Mouse (Mus musculus) adrenal gland, adult 8-10 months (tissue): Measurements from ENCODE around the gene Gigyf1. TPM values are rescaled to one million over a fixed set of nuclear protein-coding genes. Genes with fewer than 3 reads are reported as not detected.

ENCODE experiments used
- DNase-seq: peaks from one replicate; pipeline ENCODE4 v3.0.0; 2022
- total RNA-seq, 4 experiments: library from RNA; stranded (reverse); gene quantifications; 2 replicates each; pipeline ENCODE4 v1.2.4; 2022

The Gigyf1 gene
- total RNA-seq, 4 experiments from 2014 or later: 38.5 to 67.8 (median 56.6) TPM

- no peak for DNase-seq
These were observed 17.0 kb downstream of the Gigyf1 start for GRCm38 (mm10) chr5:137535318-137535717.

- DNase-seq: no peak
These were observed 19.1 kb downstream of the Gigyf1 start for GRCm38 (mm10) chr5:137537461-137537860.

GRCm38 (mm10) chr5:137539291-137539801 lies 21.0 kb downstream of the Gigyf1 start:
- no peak for DNase-seq

GRCm38 (mm10) chr5:137540991-137541390 lies 22.6 kb downstream of the Gigyf1 start:
- DNase-seq: no peak

GRCm38 (mm10) chr5:137541768-137542540 lies 23.6 kb downstream of the Gigyf1 start:
- no peak for DNase-seq

GRCm38 (mm10) chr5:137544926-137545325 lies 26.6 kb downstream of the Gigyf1 start:
- no peak for DNase-seq

GRCm38 (mm10) chr5:137545596-137545995 lies 27.2 kb downstream of the Gigyf1 start:
- DNase-seq: no peak

- DNase-seq: no peak
These were observed 31.5 kb downstream of the Gigyf1 start for GRCm38 (mm10) chr5:137549840-137550239.

- no peak for DNase-seq
These were observed 32.8 kb downstream of the Gigyf1 start for GRCm38 (mm10) chr5:137551119-137551518.

GRCm38 (mm10) chr5:137553000-137553399 lies 34.7 kb downstream of the Gigyf1 start:
- no peak for DNase-seq

GRCm38 (mm10) chr5:137553411-137553837 lies 35.1 kb downstream of the Gigyf1 start, which contains the start of gene Actl6b:
TSS of gene Actl6b (plus strand) at chr5:137553517.
- DNase-seq: peak; percentile 49

GRCm38 (mm10) chr5:137553898-137554297 lies 35.5 kb downstream of the Gigyf1 start:
- DNase-seq: no peak

GRCm38 (mm10) chr5:137561556-137561955 lies 43.2 kb downstream of the Gigyf1 start:
- no peak for DNase-seq

- no peak for DNase-seq
These were observed 44.6 kb downstream of the Gigyf1 start for GRCm38 (mm10) chr5:137562965-137563364.

GRCm38 (mm10) chr5:137565744-137566143 lies 47.4 kb downstream of the Gigyf1 start:
- no peak for DNase-seq

GRCm38 (mm10) chr5:137566416-137566815 lies 48.1 kb downstream of the Gigyf1 start:
- DNase-seq: no peak

GRCm38 (mm10) chr5:137568223-137568798 lies 50.0 kb downstream of the Gigyf1 start:
- no peak for DNase-seq

GRCm38 (mm10) chr5:137569031-137569430 lies 50.7 kb downstream of the Gigyf1 start:
- no peak for DNase-seq

GRCm38 (mm10) chr5:137569665-137570064 lies 51.3 kb downstream of the Gigyf1 start, which contains the start of gene Tfr2:
TSS of gene Tfr2 (plus strand) at chr5:137569840.
- no peak for DNase-seq

GRCm38 (mm10) chr5:137570181-137570580 lies 51.8 kb downstream of the Gigyf1 start:
- no peak for DNase-seq

- no peak for DNase-seq
These were observed 52.6 kb downstream of the Gigyf1 start for GRCm38 (mm10) chr5:137570691-137571586.

- no peak for DNase-seq
These were observed 56.1 kb downstream of the Gigyf1 start for GRCm38 (mm10) chr5:137574470-137574901.
